Mouse (Mus musculus): Measurements from ENCODE around the gene Ifi211.
"Not testable (repeated sequence)": the region's sequence is repeated elsewhere in the genome, so short reads cannot be mapped to it uniquely, and the experiment has no call there.

GRCm38 (mm10) chr1:173905885-173906284 is 7.0 kb downstream of the Ifi211 start:
- not testable (repeated sequence) for TF ChIP-seq CTCF (IDR thresholded peaks at IDR 0.05; ENCODE audit: low read depth, low read length); POLR2A (IDR thresholded peaks at IDR 0.05; ENCODE audit: borderline replicate concordance, low read depth, low read length)

All from bone marrow macrophage, adult 2 months (primary cell).